Mouse (Mus musculus) left cerebral cortex, postnatal 36 days (tissue): Measurements from ENCODE around the gene Ntrk2. TPM values are rescaled to one million over a fixed set of nuclear protein-coding genes. Genes with fewer than 3 reads are reported as not detected.
"Not testable (repeated sequence)": the region's sequence is repeated elsewhere in the genome, so short reads cannot be mapped to it uniquely, and the experiment has no call there.

Experiments
- DNase-seq, 2 experiments: peaks; one replicate each; pipeline ENCODE4 v3.0.0; 2021 to 2022; ENCODE audit warnings: low spot score in 2 of 2, mixed read lengths in 1 of 2
- intact Hi-C: fragments of 180-260 bp; cut with DNase I; formaldehyde crosslinking; loops from one replicate; pipeline ENCODE4 v1.15.1; 2025
- total RNA-seq, 2 experiments: library from RNA; stranded (reverse); gene quantifications; 2 replicates each; pipeline ENCODE4 v1.2.3; 2021

Ntrk2 gene
- total RNA-seq, 2 experiments from 2014 or later = 357 to 404 TPM

DNA sequence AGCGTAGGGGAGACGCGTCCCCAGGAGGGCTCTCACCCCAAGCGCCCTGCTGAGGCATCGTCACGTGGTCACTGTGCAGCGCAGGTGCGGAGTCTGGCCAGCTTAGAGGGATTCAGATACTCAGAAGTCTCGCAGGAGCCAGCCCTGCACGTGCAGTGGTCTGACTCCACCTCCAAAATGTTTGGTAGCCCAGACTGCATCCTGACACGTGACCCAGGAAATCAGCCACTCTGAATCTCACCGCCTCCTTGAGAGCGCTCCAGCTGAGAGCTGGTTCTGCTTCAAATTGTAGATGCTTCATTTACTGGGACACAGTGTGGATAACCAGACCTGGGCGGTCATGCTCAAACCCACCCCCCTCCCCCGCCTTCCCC, 205.1 kb downstream of the Ntrk2 start:
- intact Hi-C loops = no loop called here
- DNase-seq = peak; percentile 78 to 83

DNA sequence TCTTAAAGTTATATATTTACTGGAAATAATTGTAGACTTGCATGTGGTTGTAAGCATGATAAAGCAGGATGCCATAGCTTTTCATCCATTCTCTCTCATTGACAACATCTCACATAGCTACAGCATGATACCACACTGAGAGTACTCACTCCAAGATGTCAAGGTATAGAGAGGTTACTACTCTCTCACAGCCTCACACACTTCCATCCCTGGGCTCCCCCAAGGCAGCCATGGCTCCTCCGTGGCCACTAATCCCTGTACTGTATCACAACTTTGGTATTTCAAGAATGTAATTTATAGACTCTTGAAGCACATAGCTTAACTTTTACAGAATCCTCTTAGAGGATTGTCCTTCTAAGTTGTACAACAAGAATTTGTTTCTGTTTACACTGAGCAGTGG, 209.0 kb downstream of the Ntrk2 start:
- no peak for DNase-seq
- intact Hi-C loops = no loop called here

DNA sequence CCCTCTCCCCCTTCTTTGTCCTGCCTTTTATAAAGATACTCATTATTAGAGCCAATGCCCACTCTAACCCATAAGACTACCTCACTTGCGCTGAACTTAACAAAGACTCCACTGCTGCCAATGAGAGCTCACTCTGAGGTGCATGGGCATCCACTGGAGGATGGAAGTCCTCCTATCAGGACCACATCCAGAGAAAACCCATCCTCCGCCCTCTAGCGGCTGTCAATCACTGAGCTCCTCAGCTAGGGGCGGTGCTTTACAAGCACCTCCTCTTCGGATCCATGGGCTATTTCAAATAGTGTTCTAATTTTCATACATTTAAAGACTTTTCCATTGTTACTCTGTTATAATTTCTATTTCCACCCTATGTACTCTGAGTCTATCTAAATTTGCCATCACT, 210.8 kb downstream of the Ntrk2 start:
- DNase-seq = no peak
- intact Hi-C loops = no loop called here

DNA sequence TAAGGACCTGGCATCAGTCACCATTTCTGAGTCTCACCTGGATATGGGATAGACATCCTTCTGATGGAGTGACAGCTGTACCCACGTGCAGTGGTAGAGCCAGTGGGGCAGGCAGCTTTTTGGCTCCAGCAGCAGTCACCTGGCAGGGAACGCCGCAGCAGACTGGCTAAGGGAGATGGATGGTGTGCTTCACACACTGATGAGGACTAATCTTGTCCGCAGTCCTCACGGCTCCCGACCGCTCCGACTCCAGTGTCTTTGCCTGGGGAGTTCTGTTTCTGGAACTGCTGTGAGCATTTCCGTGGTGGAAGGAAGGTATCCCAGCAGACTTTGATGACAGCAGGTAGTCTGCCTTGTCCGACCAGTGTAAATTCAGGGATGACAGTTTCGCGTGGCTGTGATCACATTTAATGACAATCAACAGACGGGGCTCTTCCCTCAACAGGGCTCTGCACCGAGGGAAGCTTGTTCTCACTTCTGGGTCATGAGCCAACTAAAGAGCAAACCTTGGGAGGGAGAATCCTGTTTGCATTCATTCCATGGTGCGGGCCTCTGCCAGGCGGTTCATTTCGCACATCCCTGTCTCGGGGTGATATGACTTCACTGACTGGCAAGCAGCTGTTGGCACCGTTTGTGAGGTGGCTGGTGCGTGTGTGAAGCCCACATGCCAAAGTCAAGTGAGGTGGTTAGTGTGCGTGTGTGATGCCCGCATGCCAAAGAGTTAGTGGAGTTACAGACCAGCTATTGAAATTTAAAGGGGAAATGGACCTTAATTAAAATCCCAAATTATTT, 216.1 kb downstream of the Ntrk2 start:
- intact Hi-C loops = no loop called here
- DNase-seq = no peak

DNA sequence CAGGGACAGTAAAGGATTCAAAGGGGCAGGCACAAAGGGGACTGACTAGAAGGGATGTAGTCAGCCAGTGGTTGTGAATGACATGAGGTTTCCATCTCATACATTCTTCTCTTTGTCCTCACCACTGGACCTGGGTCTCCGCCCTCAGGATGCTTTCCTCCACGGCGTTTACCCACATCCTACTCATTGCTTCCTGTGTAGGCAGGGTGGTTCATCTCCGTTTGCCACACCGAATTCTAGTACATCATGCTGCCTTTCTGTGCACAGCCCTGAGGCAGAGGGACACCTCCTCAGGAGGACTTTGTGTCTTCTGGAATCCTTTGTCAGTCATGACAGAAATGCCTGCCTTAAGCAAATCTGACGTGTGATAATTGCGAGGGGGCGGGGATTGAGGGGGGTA, 219.3 kb downstream of the Ntrk2 start:
- intact Hi-C loops = no loop called here
- DNase-seq = no peak

DNA sequence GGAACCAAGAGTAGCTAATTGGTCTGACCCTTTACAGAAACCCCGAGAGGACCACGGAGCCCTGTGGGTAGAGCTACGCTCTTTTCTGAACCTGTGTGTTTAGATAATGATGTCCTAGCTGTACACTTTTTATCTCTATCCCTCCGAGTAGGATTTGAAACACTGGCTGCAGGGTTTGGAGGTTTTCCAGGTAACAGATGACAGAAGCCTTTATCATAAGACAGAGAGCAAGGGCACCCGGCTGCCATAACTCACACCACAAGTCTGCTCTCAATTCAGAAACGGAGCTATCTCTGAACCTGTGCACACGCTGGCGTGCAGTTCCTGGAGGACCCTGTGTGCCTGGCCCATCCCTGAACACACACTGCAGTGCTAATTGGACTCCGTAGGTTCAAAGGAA, 221.1 kb downstream of the Ntrk2 start:
- no peak for DNase-seq
- intact Hi-C loops = no loop called here

DNA sequence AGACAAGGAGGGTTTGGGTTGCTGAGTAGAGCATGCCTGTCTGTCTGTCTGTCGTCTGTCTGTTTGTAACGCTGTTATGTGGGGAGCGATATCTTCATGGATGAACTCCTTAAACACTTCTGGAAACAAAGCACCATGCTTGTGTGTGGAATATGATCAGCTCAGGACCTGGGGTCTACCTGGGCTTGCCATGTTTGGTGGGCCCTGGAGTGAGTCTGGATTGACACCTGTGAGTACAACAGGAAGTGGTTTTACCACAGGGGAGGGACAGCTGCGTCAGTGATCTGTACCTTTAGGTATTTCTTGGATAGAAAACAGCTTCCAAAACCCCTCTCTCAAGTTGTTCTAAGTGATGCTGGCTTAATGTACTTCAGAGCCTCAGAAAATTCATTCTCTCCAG, 222.2 kb downstream of the Ntrk2 start:
- intact Hi-C loops = no loop called here
- DNase-seq = no peak

DNA sequence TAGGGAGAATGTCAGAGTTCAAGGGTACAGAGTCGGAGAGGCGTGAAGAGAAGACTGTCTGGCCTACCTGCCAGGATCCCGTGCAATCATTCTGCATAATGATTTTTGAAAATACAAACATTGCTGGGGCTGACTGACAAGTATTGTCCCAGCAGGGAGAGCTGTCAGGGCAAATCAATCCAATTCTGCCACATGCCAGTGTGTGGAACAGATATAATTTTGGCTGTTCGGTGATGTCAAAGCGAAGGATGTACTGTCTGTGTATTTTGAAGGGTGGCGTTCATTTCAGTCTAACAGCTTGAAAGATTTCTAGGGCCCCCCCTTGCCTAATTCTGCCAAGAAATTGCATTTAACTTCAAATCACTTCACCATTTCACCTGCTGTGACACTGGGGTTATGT, 224.2 kb downstream of the Ntrk2 start:
- DNase-seq = no peak

DNA sequence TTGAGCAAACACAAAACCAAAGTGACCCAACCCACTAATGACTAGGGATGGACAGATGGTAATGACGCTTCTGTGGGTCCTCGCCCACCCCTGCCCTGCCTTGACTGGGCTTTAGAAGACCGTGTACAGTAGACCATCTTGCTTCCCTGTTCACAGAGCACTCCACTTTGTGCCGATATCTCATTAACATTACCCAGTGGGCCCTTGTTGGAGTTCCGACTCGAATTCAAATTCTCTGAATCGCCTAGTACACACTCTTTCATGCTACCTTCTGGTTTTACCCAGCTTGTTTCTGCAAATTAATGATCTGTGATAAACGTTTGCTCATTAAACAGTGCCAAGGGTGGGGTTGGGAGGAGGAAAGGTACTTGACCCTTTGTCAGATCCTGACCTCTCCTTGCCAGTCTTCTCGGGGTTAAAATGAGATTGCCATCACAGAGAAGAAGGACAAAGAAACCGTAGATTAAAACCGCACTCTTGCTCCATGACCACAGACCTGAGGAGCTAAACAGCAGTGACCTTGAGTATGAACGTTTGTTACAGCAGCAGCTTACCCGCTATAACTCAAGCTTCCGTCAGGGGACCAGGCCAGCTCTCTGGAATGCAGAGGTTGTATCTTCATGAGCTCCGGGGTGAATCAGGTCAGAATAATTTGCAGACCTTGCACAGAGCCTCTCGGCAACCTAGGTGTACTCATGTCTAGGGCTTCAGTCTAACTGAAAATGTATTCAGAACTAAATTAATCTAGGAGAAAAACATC, 234.0 kb downstream of the Ntrk2 start:
- intact Hi-C loops = no loop called here
- DNase-seq = no peak

More for the DNA sequence above, 224.2 kb downstream of the Ntrk2 start:
- intact Hi-C loops = no loop called here

DNA sequence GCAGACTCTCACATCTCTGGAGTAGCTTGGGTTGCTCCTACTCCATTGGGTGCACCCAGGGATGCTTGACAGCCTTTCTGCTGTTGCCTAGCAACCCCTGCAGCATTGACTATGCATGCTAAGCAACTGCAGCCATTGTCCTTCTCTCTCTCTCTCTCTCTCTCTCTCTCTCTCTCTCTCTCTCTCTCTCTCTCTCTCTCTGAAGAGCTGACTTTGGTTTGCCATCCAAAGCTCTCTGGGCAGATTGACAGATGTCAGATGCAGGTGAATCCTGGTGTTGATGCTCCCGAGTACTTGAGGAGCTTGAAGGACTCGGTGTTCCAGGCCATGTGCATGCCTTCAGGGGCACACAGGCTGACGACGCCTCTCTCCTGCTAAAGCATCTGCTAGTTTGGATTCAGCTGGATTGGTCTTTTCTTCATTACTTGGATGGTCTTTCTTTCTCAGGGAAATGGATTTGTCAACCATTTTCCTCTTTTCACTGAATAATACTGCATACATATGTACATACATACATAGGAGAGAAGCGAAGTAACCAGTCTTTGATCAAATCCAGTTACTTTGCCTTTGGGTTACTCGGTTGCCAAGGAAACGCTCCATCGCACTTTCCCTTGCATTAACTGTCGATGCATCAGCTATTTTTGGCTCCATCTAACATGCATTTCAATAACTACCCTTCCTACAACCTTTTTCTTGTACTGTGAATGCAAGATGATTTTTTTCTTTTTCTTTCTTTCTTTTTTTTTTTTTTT, 234.8 kb downstream of the Ntrk2 start:
- intact Hi-C loops = no loop called here
- DNase-seq = peak; percentile 49 to 53

DNA sequence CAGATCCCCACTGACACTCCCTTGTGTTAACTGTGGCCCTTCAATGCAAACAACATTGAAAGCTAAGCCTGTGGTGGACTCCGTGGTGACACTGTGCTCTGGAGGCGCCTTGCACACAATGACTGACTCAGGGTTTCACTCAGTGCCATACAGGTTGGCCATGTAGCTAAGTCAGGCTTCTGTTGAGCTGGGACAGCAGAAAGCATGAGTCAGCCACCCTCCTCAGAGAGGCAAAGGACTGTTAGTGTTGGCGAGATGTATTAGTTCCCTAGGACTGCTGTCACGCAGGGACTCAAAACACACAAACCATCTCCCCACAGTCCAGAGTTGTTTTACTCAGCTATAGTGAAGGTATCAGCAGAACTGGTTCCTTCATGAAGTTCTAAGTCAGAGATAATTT, 245.8 kb downstream of the Ntrk2 start:
- no peak for DNase-seq
- intact Hi-C loops = no loop called here

DNA sequence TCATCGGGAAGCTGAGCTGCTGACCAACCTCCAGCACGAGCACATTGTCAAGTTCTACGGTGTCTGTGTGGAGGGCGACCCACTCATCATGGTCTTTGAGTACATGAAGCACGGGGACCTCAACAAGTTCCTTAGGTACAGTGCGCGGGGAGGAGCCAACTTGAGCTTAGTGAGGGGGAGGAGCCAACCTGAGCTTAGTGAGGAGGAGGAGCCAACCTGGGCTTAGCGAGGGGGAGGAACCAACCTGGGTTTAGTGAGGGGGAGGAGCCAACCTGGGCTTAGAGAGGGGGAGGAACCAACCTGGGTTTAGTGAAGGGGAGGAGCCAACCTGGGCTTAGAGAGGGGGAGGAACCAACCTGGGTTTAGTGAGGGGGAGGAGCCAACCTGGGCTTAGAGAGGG, 248.0 kb downstream of the Ntrk2 start:
- intact Hi-C loops = not testable (repeated sequence)

DNA sequence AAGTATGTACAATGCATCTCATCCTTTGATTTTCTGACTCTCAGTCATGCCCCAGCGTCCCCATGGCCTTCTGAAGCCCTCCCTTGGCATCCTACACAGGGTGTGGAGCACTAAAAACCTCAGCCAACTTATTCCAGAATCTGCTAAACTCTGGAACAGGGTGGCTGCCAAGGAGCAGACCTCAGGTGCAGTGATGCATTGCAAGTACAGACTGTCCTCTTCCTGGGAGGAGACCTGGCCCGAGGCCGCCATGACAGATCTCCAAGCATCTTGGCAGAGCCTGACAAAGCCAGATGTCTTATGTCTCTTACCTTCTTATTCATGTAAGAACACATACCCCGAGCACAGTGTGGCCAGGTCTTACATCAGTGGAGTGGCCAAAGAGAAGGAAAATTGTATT, 250.5 kb downstream of the Ntrk2 start:
- no peak for DNase-seq
- intact Hi-C loops = no loop called here

More for the DNA sequence above, 248.0 kb downstream of the Ntrk2 start:
- not testable (repeated sequence) for DNase-seq

DNA sequence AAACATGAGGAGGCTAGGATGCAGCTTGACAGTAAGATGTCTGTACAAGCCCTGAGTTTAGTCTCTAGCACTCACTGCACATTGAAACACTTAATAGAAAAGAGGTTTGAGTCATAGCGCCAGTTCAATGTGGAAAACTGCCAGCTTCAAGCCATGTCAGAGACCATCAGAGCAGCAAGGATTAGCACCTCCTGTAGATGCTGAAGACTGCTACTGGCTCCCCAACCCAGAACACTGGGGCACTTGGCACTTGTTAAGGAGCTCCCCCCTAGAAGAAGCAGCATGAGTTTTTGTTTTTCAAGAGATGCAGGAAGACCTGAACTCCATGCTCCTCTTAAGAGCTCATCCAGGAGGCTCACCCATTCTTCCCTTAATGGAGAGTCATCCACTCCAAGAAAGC, 251.5 kb downstream of the Ntrk2 start:
- intact Hi-C loops = no loop called here
- DNase-seq = no peak

DNA sequence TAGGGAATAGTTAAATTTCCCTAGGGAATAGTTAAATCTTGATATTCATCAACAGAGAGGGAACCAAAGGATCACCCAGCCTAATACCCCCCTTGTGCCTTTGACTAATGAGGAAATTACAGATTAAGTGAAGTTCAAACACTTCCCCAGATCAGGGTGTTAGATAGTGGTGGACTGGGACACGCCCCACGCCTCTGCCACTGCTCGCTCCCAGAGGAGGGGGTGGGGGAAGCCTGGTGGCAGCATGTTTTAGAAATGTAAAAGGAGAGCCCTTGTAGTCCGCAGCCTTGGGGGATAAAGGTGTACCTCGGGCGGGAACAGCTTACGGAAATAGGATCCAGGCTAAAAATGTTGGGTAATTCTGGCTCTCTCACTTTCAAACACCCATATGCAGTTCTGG, 252.7 kb downstream of the Ntrk2 start:
- no peak for DNase-seq
- intact Hi-C loops = no loop called here

DNA sequence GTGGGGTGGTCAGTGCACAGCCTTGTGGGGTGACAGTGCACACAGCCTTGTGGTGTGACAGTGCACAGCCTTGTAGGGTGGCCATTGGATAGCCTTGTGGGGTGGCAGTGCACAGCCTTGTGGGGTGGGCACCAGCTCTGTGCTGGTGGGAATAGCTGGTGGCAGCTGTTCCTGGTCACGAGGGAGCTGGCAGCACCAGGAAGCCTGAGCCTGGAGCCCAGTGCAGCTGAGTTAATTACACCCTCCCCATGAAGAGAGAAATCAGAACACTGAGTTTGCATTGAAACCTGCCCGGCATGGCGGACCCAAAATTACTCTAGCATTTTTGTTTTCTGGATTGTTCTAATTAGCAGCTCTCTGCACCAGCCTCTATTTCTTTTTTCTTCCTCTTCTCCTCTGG, 259.3 kb downstream of the Ntrk2 start:
- DNase-seq = no peak
- intact Hi-C loops = no loop called here

DNA sequence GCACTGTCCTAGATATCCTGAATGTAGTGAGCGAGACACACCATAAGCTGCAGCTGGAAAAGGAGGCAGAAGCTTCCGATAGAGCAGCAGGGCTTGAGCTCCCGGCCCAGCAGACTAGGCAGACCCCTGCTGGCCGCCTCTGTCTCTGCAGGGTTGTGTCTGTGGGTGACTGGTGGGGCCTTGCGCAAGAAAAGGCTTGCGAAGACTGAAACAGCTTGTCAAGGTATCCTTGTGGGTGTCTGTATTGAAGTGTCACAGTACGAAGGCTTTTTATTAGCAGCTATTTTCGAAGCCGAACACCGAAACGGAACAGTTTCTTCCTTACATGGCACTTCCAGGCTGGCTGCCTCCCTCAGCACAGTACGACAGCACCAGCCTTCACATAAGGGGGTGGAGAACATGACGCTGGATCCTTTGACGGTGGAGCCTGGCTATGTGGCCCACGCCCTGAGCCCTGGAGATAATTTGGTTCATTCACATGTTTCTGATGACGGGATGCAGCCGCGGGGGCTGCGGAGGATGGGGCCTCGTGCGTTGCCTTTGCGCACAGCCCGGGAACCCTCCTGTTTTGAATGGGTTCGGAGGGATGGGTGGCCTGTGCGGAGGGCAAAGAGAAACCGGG, 267.4 kb downstream of the Ntrk2 start:
- DNase-seq = peak; percentile 91 to 92
- intact Hi-C loops = loop anchor here (2.0 to 10.0 kb wide), 6 partner anchors 71 to 436 kb away; partner anchors contain the start of gene Ntrk2

DNA sequence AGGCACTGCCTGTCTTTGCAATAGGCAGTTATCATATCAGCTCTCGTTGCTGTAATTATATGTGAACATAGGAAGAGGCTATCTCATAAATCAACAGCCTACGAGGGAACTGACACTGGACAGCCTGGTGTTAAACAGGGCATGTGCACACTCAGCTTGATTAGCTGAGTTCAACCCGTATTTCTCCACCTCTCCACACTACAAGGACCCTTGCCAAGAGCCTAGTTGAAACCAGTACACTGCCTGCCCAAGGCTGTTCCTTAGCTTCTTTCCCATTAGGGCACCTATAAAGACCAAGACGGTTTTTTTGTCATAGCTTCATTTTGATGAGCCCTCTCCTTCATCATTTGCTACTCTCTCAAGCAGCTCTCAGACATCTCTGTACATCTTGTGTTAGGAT, 270.1 kb downstream of the Ntrk2 start:
- DNase-seq = no peak
- intact Hi-C loops = loop anchor here (10.0 kb wide), 2 partner anchors 208 to 318 kb away; no protein-coding TSS in a partner anchor

DNA sequence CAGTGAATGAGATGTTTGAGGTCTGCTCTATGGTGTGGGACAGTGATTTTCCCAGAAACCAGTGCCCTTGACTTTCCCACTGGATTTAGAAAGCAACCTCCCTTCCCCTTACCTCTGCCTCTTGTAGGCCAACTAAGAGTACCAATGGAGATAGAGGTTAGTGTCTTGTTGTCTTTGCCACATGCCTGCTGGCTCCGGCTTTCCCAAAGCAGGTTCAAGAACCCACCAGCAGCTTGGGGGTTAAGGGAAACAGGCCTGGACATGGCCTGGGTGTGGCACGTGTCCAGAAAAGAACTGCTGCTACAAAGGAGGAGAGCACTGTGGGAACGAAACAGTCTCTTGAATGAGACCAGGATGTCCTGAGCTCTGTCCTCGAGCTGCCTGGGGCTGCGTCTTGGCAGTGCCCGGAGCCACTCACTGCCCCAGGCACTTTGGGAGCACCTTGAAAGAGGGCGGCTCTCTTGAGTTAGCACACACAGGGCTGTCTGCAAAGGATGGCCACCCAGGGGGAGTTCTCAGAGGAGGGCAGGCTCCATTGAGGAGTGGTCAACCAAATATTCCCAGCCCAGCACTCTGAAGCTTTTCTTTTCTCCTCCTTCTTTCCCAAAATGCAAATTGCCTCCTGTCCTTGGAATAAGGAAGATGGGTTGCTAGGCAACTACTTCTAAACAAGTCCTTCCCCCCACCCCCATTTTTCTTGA, 273.5 kb downstream of the Ntrk2 start:
- intact Hi-C loops = loop anchor here (10.0 kb wide), 2 partner anchors 205 to 315 kb away; no protein-coding TSS in a partner anchor

More for the DNA sequence above, 273.5 kb downstream of the Ntrk2 start:
- DNase-seq = peak in 1 of 2 experiments; percentile 46
